Mouse (Mus musculus): ENCODE measurements at regions not wholly inside any gene's neighbourhood (a gene's known extent, or its start where the extent isn't known, plus 50 kb on each side); places are given as distances from the start of the nearest gene placed in this dataset.

DNA sequence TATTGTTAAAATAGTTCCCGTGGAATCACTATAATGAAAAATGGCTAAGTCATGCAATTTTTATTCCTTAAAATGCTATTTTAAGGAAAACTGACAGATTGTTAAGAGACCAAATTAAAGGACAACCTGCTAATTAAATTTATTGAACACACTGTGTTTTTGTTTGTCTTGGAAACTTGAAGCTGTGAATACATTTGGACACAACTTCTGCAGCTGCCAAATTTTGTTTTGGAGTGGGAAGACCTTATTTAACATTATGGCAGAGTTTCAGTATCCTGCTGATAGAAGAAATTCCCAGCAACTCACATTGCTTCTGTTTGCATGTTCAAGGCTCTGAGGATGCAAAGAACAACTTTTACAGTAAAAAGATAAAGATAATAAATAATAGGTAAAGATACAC is 301.6 kb upstream of the 1700015G11Rik start:
- DNase-seq (ENCODE audit: low spot score), result no peak
- WGBS, result 63% methylated on average over 1 of the region's 1 CpGs
- no peak overlapping the region for H3K4me3 ChIP-seq
- H3K9me3 ChIP-seq, result no peaks in the 10 kb centered on the region
- H3K36me3 ChIP-seq, result no peaks in the 10 kb centered on the region
- no peaks in the 10 kb centered on the region for H3K4me1 ChIP-seq
- no peak overlapping the region for H3K27ac ChIP-seq
- H3K27me3 ChIP-seq (ENCODE audit: insufficient read depth, poor library complexity, severe bottlenecking), result no peaks in the 10 kb centered on the region

DNA sequence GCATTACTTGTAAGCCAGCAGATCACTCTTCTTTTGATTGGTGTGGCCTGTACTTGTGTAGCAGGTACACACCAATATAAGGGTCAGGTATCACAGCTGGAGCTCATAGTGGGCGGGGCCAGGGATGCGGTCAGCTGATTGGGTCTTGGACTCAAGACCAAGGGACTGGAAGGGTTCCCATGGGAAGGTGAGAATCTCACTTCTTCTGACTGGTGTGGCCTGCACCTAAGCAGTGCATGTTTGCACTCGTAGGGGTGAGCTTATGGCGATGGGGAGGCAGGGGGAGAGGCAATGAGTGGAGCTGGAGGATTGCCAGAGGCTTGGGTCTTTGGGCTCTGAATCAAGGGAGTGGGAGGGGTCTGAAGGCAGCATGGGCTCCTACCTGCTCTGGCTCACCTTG is 262.7 kb upstream of the 1700015G11Rik start:
- peak; percentile 71 for DNase-seq (ENCODE audit: low spot score)
- no peak overlapping the region for H3K27ac ChIP-seq
- H3K36me3 ChIP-seq, result no peaks in the 10 kb centered on the region
- 81% methylated on average over 4 of the region's 4 CpGs for WGBS
- no peaks in the 10 kb centered on the region for H3K4me1 ChIP-seq
- no peaks in the 10 kb centered on the region for H3K27me3 ChIP-seq (ENCODE audit: insufficient read depth, poor library complexity, severe bottlenecking)
- no peak overlapping the region for H3K4me3 ChIP-seq
- no peaks in the 10 kb centered on the region for H3K9me3 ChIP-seq

DNA sequence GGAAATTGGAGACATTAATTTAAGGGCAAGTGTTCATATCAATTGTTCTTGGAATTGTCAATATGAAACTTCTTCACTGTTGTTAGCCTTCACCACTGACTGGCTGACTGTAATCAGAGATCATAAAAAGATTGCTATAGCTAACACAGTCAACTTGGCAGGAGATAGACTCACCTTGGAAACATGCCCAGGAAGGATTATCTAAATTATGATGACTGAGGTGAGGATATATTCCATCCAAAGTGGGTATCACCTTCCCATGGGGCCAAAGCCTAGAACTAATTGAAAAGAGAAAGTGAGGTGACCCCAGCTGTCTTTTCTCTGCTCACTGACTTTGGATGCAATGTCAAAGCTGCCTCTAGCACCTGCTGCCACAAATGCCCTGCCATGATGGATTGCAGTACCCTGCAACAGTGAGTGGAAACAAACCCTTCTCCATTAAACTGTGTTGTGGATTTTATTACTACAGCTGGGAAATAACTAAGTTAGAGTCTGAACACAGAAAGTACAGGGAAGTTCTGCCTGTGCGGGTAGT is 240.9 kb upstream of the 1700015G11Rik start:
- Histone ChIP-seq H3K9me3 (no peaks in the 10 kb centered on the region), H3K27ac (no peak overlapping the region), H3K4me1 (no peaks in the 10 kb centered on the region), H3K36me3 (no peaks in the 10 kb centered on the region), H3K27me3 (ENCODE audit: insufficient read depth, poor library complexity, severe bottlenecking) (no peaks in the 10 kb centered on the region), H3K4me3 (no peak overlapping the region)
- 92% methylated on average over 1 of the region's 1 CpGs for WGBS
- no peak for DNase-seq (ENCODE audit: low spot score)

DNA sequence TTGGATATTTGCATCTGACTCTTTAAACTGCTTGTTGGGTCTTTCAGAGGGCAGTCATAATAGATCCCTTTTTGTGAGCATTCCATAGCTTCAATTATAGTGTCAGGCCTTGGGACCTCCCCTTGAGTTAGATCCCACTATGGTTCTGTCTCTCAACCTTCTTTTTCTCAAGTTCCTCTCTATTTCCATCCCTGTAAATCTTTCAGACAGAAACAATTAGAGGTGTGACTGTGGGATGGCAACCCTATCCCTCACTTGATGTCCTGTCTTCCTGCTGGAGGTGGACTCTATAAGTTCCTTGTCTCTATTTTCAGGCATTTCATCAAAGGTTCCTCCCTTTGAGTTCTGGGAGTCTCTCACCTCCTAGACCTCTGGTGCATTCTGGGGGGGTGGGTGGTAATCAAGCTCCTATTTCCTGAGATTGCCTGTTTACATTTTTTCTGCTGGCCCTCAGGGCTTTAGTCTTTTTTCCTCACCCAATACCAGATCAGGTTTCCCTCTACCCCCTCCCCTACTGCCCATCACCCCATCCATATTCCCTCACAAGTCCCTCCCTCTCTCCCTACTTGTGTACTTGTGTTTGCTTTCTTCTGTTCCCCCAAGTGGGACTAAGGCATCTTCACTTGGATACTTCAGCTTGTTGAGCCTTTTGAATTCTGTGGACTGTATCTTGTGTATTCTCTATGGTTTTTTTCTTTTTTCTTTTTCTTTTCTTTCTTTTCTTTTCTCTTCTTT is 237.1 kb upstream of the 1700015G11Rik start:
- no peak for DNase-seq (ENCODE audit: low spot score)
- H3K9me3 ChIP-seq, result no peaks in the 10 kb centered on the region
- no peaks in the 10 kb centered on the region for H3K27me3 ChIP-seq (ENCODE audit: insufficient read depth, poor library complexity, severe bottlenecking)
- H3K4me1 ChIP-seq, result no peaks in the 10 kb centered on the region
- no peak overlapping the region for H3K4me3 ChIP-seq
- no peak overlapping the region for H3K27ac ChIP-seq
- H3K36me3 ChIP-seq, result no peaks in the 10 kb centered on the region
